Mouse (Mus musculus): ENCODE measurements at regions not wholly inside any gene's neighbourhood (a gene's known extent, or its start where the extent isn't known, plus 50 kb on each side); places are given as distances from the start of the nearest gene placed in this dataset.

- H3K4me2 ChIP-seq (ENCODE audit: low read depth, low read length) = no peak overlapping the region
- H3K4me1 ChIP-seq (replicated peaks; ENCODE audit: control insufficient read depth, insufficient read depth, low read length) = no peaks in the 10 kb centered on the region
- no peaks in the 10 kb centered on the region for H3K36me3 ChIP-seq (ENCODE audit: control insufficient read depth, insufficient read depth, low read length)
- H3K9ac ChIP-seq (ENCODE audit: low read length) = no peak overlapping the region
- no peaks in the 10 kb centered on the region for H3K9me3 ChIP-seq (ENCODE audit: control insufficient read depth, low read length)
- peak; percentile 64 for ATAC-seq (ENCODE audit: low read depth)
- H3K27ac ChIP-seq (ENCODE audit: low read length) = no peak overlapping the region
- no peaks in the 10 kb centered on the region for H3K27me3 ChIP-seq (ENCODE audit: control insufficient read depth, insufficient read depth, low read depth, low read length)
- no peak overlapping the region for H3K4me3 ChIP-seq (ENCODE audit: low read length)
- 66% methylated on average over 5 of the region's 5 CpGs for WGBS
Measured at GRCm38 (mm10) chr3:34885137-34885536, 234.9 kb downstream of the Sox2 start.

DNA sequence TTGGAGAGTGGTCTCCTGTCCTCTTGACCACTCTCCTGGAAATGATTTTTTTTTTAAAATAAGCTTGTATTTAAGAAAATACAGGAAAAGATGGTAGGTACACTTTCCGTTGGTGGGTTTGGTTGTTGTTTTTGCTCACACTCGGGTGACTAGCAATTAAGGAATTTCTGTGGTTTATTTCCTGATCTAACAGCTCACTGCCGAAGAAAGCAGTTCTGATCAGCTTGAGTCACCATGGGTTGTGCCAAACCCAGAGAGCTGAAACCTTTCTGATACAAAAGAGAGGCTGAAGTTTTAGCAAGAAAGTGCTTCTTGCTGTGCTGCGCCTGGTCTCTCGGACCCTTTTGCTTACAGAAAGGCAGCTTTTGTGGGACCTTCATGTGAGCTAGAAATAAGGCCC lies 243.2 kb downstream of the Sox2 start:
- no peak for ATAC-seq (ENCODE audit: low read depth)
- no peak overlapping the region for H3K27ac ChIP-seq (ENCODE audit: low read length)
- 81% methylated on average over 5 of the region's 5 CpGs for WGBS
- H3K27me3 ChIP-seq (ENCODE audit: control insufficient read depth, insufficient read depth, low read depth, low read length) = no peaks in the 10 kb centered on the region
- H3K4me2 ChIP-seq (ENCODE audit: low read depth, low read length) = no peak overlapping the region
- H3K4me1 ChIP-seq (replicated peaks; ENCODE audit: control insufficient read depth, insufficient read depth, low read length) = no peaks in the 10 kb centered on the region
- H3K4me3 ChIP-seq (ENCODE audit: low read length) = no peak overlapping the region
- H3K9ac ChIP-seq (ENCODE audit: low read length) = no peak overlapping the region
- H3K9me3 ChIP-seq (ENCODE audit: control insufficient read depth, low read length) = peaks cover 4% of the 10 kb centered on the region; the same call in 1 of the 2 replicates
- no peaks in the 10 kb centered on the region for H3K36me3 ChIP-seq (ENCODE audit: control insufficient read depth, insufficient read depth, low read length)

DNA sequence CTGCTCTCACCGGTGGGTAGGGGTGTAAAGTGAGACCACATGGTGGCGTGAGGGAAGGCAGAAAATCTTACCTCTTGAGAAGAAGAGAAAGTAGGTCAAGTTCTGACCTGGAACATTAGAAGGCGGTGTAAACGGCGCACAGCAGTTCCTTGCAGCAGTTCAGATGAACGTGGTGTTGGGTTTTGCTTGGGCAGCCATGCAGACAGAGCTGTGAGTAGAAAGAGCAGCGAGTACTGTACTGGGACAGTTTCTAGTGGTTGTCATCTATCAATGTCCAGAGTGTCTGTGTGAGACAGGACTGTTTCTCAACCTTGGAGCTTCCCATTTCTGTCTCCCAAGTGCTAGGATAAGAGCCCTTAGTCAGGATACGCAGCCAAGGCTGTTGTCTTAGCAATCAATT lies 252.9 kb downstream of the Sox2 start:
- Histone ChIP-seq H3K9me3 (ENCODE audit: control insufficient read depth, low read length) (no peaks in the 10 kb centered on the region), H3K36me3 (ENCODE audit: control insufficient read depth, insufficient read depth, low read length) (no peaks in the 10 kb centered on the region), H3K27me3 (ENCODE audit: control insufficient read depth, insufficient read depth, low read depth, low read length) (peaks cover 20% of the 10 kb centered on the region), H3K27ac (ENCODE audit: low read length) (no peak overlapping the region), H3K4me3 (ENCODE audit: low read length) (no peak overlapping the region), H3K9ac (ENCODE audit: low read length) (no peak overlapping the region), H3K4me2 (ENCODE audit: low read depth, low read length) (no peak overlapping the region), H3K4me1 (replicated peaks; ENCODE audit: control insufficient read depth, insufficient read depth, low read length) (no peaks in the 10 kb centered on the region)
- 72% methylated on average over 8 of the region's 8 CpGs for WGBS
- no peak for ATAC-seq (ENCODE audit: low read depth)

- no peaks in the 10 kb centered on the region for H3K4me1 ChIP-seq (replicated peaks; ENCODE audit: control insufficient read depth, insufficient read depth, low read length)
- ATAC-seq (ENCODE audit: low read depth) = peak; percentile 91
- no peaks in the 10 kb centered on the region for H3K9me3 ChIP-seq (ENCODE audit: control insufficient read depth, low read length)
- H3K36me3 ChIP-seq (ENCODE audit: control insufficient read depth, insufficient read depth, low read length) = no peaks in the 10 kb centered on the region
- no peak overlapping the region for H3K4me3 ChIP-seq (ENCODE audit: low read length)
- WGBS = 44% methylated on average over 5 of the region's 5 CpGs
- H3K27ac ChIP-seq (ENCODE audit: low read length) = no peak overlapping the region
- H3K27me3 ChIP-seq (ENCODE audit: control insufficient read depth, insufficient read depth, low read depth, low read length) = peaks cover 8% of the 10 kb centered on the region; the same call in 1 of the 2 replicates
- H3K4me2 ChIP-seq (ENCODE audit: low read depth, low read length) = no peak overlapping the region
- H3K9ac ChIP-seq (ENCODE audit: low read length) = no peak overlapping the region
Measured at GRCm38 (mm10) chr3:34908489-34908888, 258.3 kb downstream of the Sox2 start.

GRCm38 (mm10) chr3:34909350-34909749 lies 259.1 kb downstream of the Sox2 start:
- no peak for ATAC-seq (ENCODE audit: low read depth)
- WGBS = 39% methylated on average over 3 of the region's 3 CpGs
- Histone ChIP-seq H3K9ac (ENCODE audit: low read length) (no peak overlapping the region), H3K27ac (ENCODE audit: low read length) (peak overlapping the region; percentile 43; the same call in 1 of the 2 replicates), H3K4me3 (ENCODE audit: low read length) (no peak overlapping the region), H3K36me3 (ENCODE audit: control insufficient read depth, insufficient read depth, low read length) (no peaks in the 10 kb centered on the region), H3K4me2 (ENCODE audit: low read depth, low read length) (no peak overlapping the region; the same call in 1 of the 2 replicates), H3K9me3 (ENCODE audit: control insufficient read depth, low read length) (no peaks in the 10 kb centered on the region), H3K4me1 (replicated peaks; ENCODE audit: control insufficient read depth, insufficient read depth, low read length) (no peaks in the 10 kb centered on the region), H3K27me3 (ENCODE audit: control insufficient read depth, insufficient read depth, low read depth, low read length) (peaks cover 6% of the 10 kb centered on the region; the same call in 1 of the 2 replicates)

DNA sequence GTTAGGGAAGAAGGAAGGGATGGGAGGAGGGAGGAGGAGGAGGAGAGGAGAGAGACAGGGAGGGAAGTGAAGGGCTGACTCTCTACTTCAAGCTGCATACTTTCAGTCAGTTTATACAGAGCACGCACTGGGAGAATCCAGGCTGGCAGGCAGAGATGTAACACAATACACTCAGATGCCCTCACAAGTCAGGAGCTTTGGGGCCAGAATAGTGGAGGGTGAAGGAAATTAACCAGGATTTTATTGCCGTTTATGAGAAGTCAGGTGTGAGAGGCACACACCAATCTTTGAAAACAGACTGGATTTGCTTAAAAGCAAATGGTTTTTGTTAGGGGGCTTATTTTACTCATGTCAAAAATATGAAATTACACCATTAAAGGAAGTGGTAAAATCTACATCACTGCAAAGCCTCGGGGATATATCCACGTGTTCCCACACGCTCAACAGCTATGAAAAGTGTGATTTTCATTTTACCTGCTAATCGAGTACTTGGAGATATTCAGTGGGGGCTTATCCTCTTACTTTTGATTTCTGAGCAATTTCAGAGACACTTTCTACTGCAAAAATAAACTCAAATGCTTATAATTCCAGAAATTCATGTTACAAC lies 268.2 kb downstream of the Sox2 start:
- no peaks in the 10 kb centered on the region for H3K36me3 ChIP-seq (ENCODE audit: control insufficient read depth, insufficient read depth, low read length)
- no peak overlapping the region for H3K27ac ChIP-seq (ENCODE audit: low read length)
- no peak overlapping the region for H3K9ac ChIP-seq (ENCODE audit: low read length)
- no peak overlapping the region for H3K4me3 ChIP-seq (ENCODE audit: low read length)
- no peaks in the 10 kb centered on the region for H3K9me3 ChIP-seq (ENCODE audit: control insufficient read depth, low read length)
- H3K4me2 ChIP-seq (ENCODE audit: low read depth, low read length) = no peak overlapping the region
- no peak for ATAC-seq (ENCODE audit: low read depth)
- no peaks in the 10 kb centered on the region for H3K4me1 ChIP-seq (replicated peaks; ENCODE audit: control insufficient read depth, insufficient read depth, low read length)
- 51% methylated on average over 6 of the region's 6 CpGs for WGBS
- peaks cover 2% of the 10 kb centered on the region; the same call in 1 of the 2 replicates for H3K27me3 ChIP-seq (ENCODE audit: control insufficient read depth, insufficient read depth, low read depth, low read length)

DNA sequence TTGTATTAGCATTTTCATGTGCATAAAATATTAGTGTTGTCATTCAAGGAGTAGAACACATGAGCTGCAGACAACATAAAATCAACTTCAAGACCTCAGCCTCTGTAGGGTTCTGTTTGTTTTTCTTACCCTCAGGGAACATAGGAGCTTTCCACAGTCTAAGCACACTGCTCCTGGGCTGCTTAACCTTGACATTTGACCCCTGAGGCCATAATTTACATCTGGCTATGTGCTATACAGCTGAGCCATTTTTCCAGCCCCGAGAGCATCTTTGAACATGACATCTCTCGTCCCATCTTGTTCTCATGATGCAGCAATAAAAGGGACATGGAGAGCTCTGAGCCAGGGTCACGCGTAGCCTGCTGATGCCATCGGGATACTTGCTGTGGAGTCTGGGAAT lies 270.3 kb downstream of the Sox2 start:
- H3K4me1 ChIP-seq (replicated peaks; ENCODE audit: control insufficient read depth, insufficient read depth, low read length) = no peaks in the 10 kb centered on the region
- no peaks in the 10 kb centered on the region for H3K36me3 ChIP-seq (ENCODE audit: control insufficient read depth, insufficient read depth, low read length)
- WGBS = 74% methylated on average over 5 of the region's 5 CpGs
- H3K27me3 ChIP-seq (ENCODE audit: control insufficient read depth, insufficient read depth, low read depth, low read length) = peaks cover 2% of the 10 kb centered on the region; the same call in 1 of the 2 replicates
- no peak overlapping the region for H3K9ac ChIP-seq (ENCODE audit: low read length)
- H3K9me3 ChIP-seq (ENCODE audit: control insufficient read depth, low read length) = no peaks in the 10 kb centered on the region
- H3K4me3 ChIP-seq (ENCODE audit: low read length) = no peak overlapping the region
- H3K4me2 ChIP-seq (ENCODE audit: low read depth, low read length) = no peak overlapping the region
- no peak for ATAC-seq (ENCODE audit: low read depth)
- no peak overlapping the region for H3K27ac ChIP-seq (ENCODE audit: low read length)

DNA sequence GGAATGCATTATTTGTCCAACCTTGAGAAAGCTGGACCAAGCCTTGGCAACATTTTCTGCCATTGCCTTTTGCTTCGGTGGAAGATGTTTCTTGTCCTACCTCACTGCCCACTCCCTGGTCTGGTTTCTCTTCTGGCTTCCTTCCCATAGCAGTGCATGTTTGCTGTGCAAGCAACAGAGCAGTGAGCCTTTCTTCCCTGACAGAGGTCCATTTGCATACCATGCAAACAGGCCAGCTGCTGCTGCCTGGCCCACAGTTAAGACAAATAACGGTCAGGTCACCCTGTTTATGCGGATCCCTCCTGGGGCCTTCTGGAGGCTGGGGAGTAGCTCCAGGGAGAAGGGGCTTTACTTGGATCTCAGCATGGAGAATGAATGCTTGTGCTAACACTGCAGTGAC lies 299.7 kb downstream of the Sox2 start:
- Histone ChIP-seq H3K27me3 (ENCODE audit: control insufficient read depth, insufficient read depth, low read depth, low read length) (no peaks in the 10 kb centered on the region), H3K4me3 (ENCODE audit: low read length) (no peak overlapping the region), H3K4me2 (ENCODE audit: low read depth, low read length) (no peak overlapping the region), H3K36me3 (ENCODE audit: control insufficient read depth, insufficient read depth, low read length) (no peaks in the 10 kb centered on the region), H3K9ac (ENCODE audit: low read length) (no peak overlapping the region), H3K9me3 (ENCODE audit: control insufficient read depth, low read length) (no peaks in the 10 kb centered on the region), H3K4me1 (replicated peaks; ENCODE audit: control insufficient read depth, insufficient read depth, low read length) (no peaks in the 10 kb centered on the region), H3K27ac (ENCODE audit: low read length) (no peak overlapping the region)
- 15% methylated on average over 3 of the region's 3 CpGs for WGBS
- ATAC-seq (ENCODE audit: low read depth) = no peak

- H3K36me3 ChIP-seq (ENCODE audit: control insufficient read depth, insufficient read depth, low read length) = no peaks in the 10 kb centered on the region
- H3K27me3 ChIP-seq (ENCODE audit: control insufficient read depth, insufficient read depth, low read depth, low read length) = no peaks in the 10 kb centered on the region
- no peaks in the 10 kb centered on the region for H3K9me3 ChIP-seq (ENCODE audit: control insufficient read depth, low read length)
- 57% methylated on average over 4 of the region's 4 CpGs for WGBS
- ATAC-seq (ENCODE audit: low read depth) = no peak
- no peaks in the 10 kb centered on the region for H3K4me1 ChIP-seq (replicated peaks; ENCODE audit: control insufficient read depth, insufficient read depth, low read length)
- H3K27ac ChIP-seq (ENCODE audit: low read length) = no peak overlapping the region
- no peak overlapping the region for H3K4me2 ChIP-seq (ENCODE audit: low read depth, low read length)
- no peak overlapping the region for H3K9ac ChIP-seq (ENCODE audit: low read length)
- no peak overlapping the region for H3K4me3 ChIP-seq (ENCODE audit: low read length)
Measured at GRCm38 (mm10) chr3:34956183-34956582, 306.0 kb downstream of the Sox2 start.
